Mouse (Mus musculus) embryonic fibroblast, embryonic 13.5 days (primary cell): ENCODE results near the gene Rock2.

ENCODE experiments used
- CTCF ChIP-seq: IDR thresholded peaks from 2 replicates; pipeline ENCODE4 v1.5.1; 2011; ENCODE audit warnings: mild to moderate bottlenecking, control low read depth, low read length, moderate library complexity, borderline replicate concordance; ENCODE audit not compliant: insufficient read depth
- POLR2A ChIP-seq: IDR thresholded peaks from 2 replicates; pipeline ENCODE4 v1.6.1; 2011; ENCODE audit warnings: low read depth, mild to moderate bottlenecking, control low read depth, low read length, moderate library complexity

GRCm38 (mm10) chr12:17034671-17035070 is 140.0 kb downstream of the Rock2 start:
- TF ChIP-seq POLR2A (no peak), CTCF (no peak)
